In the genomic region with DNA sequence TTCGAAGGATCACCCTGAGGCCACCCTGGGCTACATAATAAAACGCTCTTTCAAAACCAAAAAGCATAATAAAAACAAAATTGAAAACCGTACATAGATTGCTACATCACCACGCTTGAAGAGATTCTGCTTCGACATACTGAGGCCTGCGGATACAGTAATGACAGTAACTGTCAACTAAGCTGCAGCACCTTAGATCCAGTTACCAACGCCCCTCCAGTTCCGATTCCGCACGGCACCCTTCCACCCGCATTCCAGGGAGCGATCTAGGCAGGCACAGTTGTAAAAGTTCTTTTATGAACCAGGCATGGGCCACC, we compare ENCODE assay signal across 8 mouse cellular contexts. TPM values are rescaled to one million over a fixed set of nuclear protein-coding genes. Genes with fewer than 3 reads are reported as not detected.
A peak's percentile ranks its signal among the peaks of the same experiment; 100 is the strongest.
DNase-seq lines count a peak whose midpoint lies in the region; ATAC-seq and TF ChIP-seq lines count a peak whose summit lies in the region.

No protein-coding gene starts in this region.

- no peak for TF ChIP-seq CTCF in kidney, postnatal 0 days (IDR thresholded peaks at IDR 0.05; ENCODE audit: low read depth)
- TF ChIP-seq CTCF in cortical plate, adult 2 months (IDR thresholded peaks at IDR 0.05; ENCODE audit: extremely low read depth, insufficient read depth, low read length), result no peak

- no peaks in the 10 kb centered on the region for H3K4me1 ChIP-seq in kidney, postnatal 0 days (replicated peaks; ENCODE audit: insufficient read depth, low read length)
- peaks cover 2% of the 10 kb centered on the region; the same call in 1 of the 2 replicates for H3K4me1 ChIP-seq in cortical plate, adult 2 months (ENCODE audit: control insufficient read depth, insufficient read depth, low read length)
- peaks cover 31% of the 10 kb centered on the region for H3K4me1 ChIP-seq in hindbrain, embryonic 15.5 days (replicated peaks)
- peaks cover 34% of the 10 kb centered on the region for H3K4me1 ChIP-seq in midbrain, embryonic 15.5 days

- peak overlapping the region; percentile 97 for H3K27ac ChIP-seq in kidney, postnatal 0 days
- H3K27ac ChIP-seq in cortical plate, adult 2 months (ENCODE audit: insufficient read depth, low read length), result peak overlapping the region; percentile 95
- H3K27ac ChIP-seq in hindbrain, embryonic 15.5 days (replicated peaks), result peak overlapping the region; percentile 92
- H3K27ac ChIP-seq in midbrain, embryonic 15.5 days, result peak overlapping the region; percentile 96

- no peaks in the 10 kb centered on the region for H3K27me3 ChIP-seq in kidney, postnatal 0 days (ENCODE audit: insufficient read depth, low read length)
- H3K27me3 ChIP-seq in hindbrain, embryonic 15.5 days, result no peaks in the 10 kb centered on the region
- no peaks in the 10 kb centered on the region for H3K27me3 ChIP-seq in midbrain, embryonic 15.5 days (replicated peaks)

- WGBS in kidney, postnatal 0 days, result 1% methylated on average over 12 of the region's 12 CpGs
- WGBS in hindbrain, embryonic 15.5 days, result 5% methylated on average over 12 of the region's 12 CpGs
- 4% methylated on average over 12 of the region's 12 CpGs for WGBS in midbrain, embryonic 15.5 days

- H3K36me3 ChIP-seq in kidney, postnatal 0 days (ENCODE audit: insufficient read depth, low read length), result no peaks in the 10 kb centered on the region
- peaks cover 9% of the 10 kb centered on the region for H3K36me3 ChIP-seq in hindbrain, embryonic 15.5 days
- H3K36me3 ChIP-seq in midbrain, embryonic 15.5 days (replicated peaks), result peaks cover 5% of the 10 kb centered on the region; the same call in 1 of the 2 replicates

- no peak for ATAC-seq in kidney, postnatal 0 days (replicated peaks; ENCODE audit: low FRiP score, low read depth)
- ATAC-seq in hindbrain, embryonic 15.5 days (ENCODE audit: low FRiP score, low read depth), result no peak; the same call in 1 of the 2 replicates
- ATAC-seq in midbrain, embryonic 15.5 days (replicated peaks), result no peak; the same call in 1 of the 2 replicates

- H3K9ac ChIP-seq in kidney, postnatal 0 days (ENCODE audit: low read depth, low read length), result peak overlapping the region; percentile 90
- peak overlapping the region; percentile 75 for H3K9ac ChIP-seq in hindbrain, embryonic 15.5 days
- peak overlapping the region; percentile 88 for H3K9ac ChIP-seq in midbrain, embryonic 15.5 days

- H3K4me2 ChIP-seq in kidney, postnatal 0 days (ENCODE audit: low read length), result peak overlapping the region; percentile 87
- peak overlapping the region; percentile 79 for H3K4me2 ChIP-seq in hindbrain, embryonic 15.5 days
- H3K4me2 ChIP-seq in midbrain, embryonic 15.5 days, result peak overlapping the region; percentile 96

- no peak for TF ChIP-seq POLR2A in cortical plate, adult 2 months (IDR thresholded peaks at IDR 0.05; ENCODE audit: extremely low read depth, insufficient read depth, low read length)

- no peak for DNase-seq in kidney, postnatal 0 days (ENCODE audit: low spot score)
- DNase-seq in kidney, adult 9 months, result no peak
- DNase-seq in thymus, postnatal 10 days (ENCODE audit: low spot score in 2 of 2), result no peak
- no peak for DNase-seq in adrenal gland, postnatal 36 days
- no peak for DNase-seq in Muller cell, postnatal 12 days (ENCODE audit: inconsistent ontology term)

- peak overlapping the region; percentile 97 for H3K4me3 ChIP-seq in kidney, postnatal 0 days (replicated peaks; ENCODE audit: low read depth, low read length)
- peak overlapping the region; percentile 78 for H3K4me3 ChIP-seq in cortical plate, adult 2 months (ENCODE audit: insufficient read depth, low read length)
- H3K4me3 ChIP-seq in hindbrain, embryonic 15.5 days, result peak overlapping the region; percentile 80
- H3K4me3 ChIP-seq in midbrain, embryonic 15.5 days, result peak overlapping the region; percentile 59

- no peaks in the 10 kb centered on the region for H3K9me3 ChIP-seq in kidney, postnatal 0 days (replicated peaks; ENCODE audit: low read length)
- no peaks in the 10 kb centered on the region for H3K9me3 ChIP-seq in hindbrain, embryonic 15.5 days
- H3K9me3 ChIP-seq in midbrain, embryonic 15.5 days, result no peaks in the 10 kb centered on the region

RNA-seq across cellular contexts. Expression of gene Chd1, which starts 0.7 kb away (rescaled TPM):
- 23.4 and 24.4 TPM in 2 replicates for polyA plus RNA-seq in kidney, postnatal 0 days (2015; fragmentation: Nextera tagmentation; extraction: Ambion mirVana)
- polyA plus RNA-seq in cortical plate, adult 2 months (2012; rRNA removed), result 5.6 and 5.8 TPM in 2 replicates
- 16.6 and 18.0 TPM in 2 replicates for polyA plus RNA-seq in hindbrain, embryonic 15.5 days (2015; fragmentation: Nextera tagmentation; extraction: Ambion mirVana)
- polyA plus RNA-seq in midbrain, embryonic 15.5 days (2015; fragmentation: Nextera tagmentation; extraction: Ambion mirVana), result 16.3 and 16.5 TPM in 2 replicates
- 10 to 100 TPM; 35.1 to 47.7 TPM for total RNA-seq in adrenal gland, postnatal 36 days (2021)
